Mouse (Mus musculus) forebrain, embryonic 10.5 days (tissue): ENCODE data around the gene Ccdc54. TPM values are rescaled to one million over a fixed set of nuclear protein-coding genes. Genes with fewer than 3 reads are reported as not detected.

ENCODE experiments used
- DNase-seq: peaks from one replicate; pipeline ENCODE4 v3.0.0-alpha.2; 2017; ENCODE audit warnings: low spot score; ENCODE audit errors: extremely low spot score
- H3K27ac ChIP-seq: fragments of 300-500 bp; sonication (generic); 2 replicates; pipeline ENCODE4 v1.5.1; 2016; ENCODE audit warnings: mild to moderate bottlenecking
- H3K27me3 ChIP-seq: fragments of 300-500 bp; sonication (generic); 2 replicates; pipeline ENCODE4 v1.6.1; 2016; ENCODE audit warnings: mild to moderate bottlenecking; ENCODE audit not compliant: poor library complexity, severe bottlenecking
- H3K36me3 ChIP-seq: fragments of 300-500 bp; sonication (generic); replicated peaks from 2 replicates; pipeline ENCODE4 v1.6.1; 2016; ENCODE audit warnings: mild to moderate bottlenecking, moderate library complexity
- H3K4me1 ChIP-seq: fragments of 300-500 bp; sonication (generic); 2 replicates; pipeline ENCODE4 v1.6.1; 2016
- H3K4me3 ChIP-seq: fragments of 300-500 bp; sonication (generic); 2 replicates; pipeline ENCODE4 v1.5.1; 2016; ENCODE audit warnings: mild to moderate bottlenecking, moderate library complexity
- H3K9me3 ChIP-seq: fragments of 300-500 bp; sonication (generic); 2 replicates; pipeline ENCODE4 v1.6.1; 2016; ENCODE audit warnings: mild to moderate bottlenecking, moderate library complexity
- WGBS: fragments of 180-500 bp; shearing (Covaris S2); methylation state at CpG from one replicate; pipeline ENCODE4 v1.1.7; 2016; 5-methylcytosine and 5-hydroxymethylcytosine counted together
- polyA plus RNA-seq: library from polyadenylated mRNA; unstranded; fragments of >200 nt; fragmentation: Nextera tagmentation; extraction: Ambion mirVana; gene quantifications from 2 replicates; pipeline ENCODE4 v1.2.1, GENCODE M21; 2016

The Ccdc54 gene
- polyA plus RNA-seq, 1 experiment from 2014 or later, result not detected

DNA sequence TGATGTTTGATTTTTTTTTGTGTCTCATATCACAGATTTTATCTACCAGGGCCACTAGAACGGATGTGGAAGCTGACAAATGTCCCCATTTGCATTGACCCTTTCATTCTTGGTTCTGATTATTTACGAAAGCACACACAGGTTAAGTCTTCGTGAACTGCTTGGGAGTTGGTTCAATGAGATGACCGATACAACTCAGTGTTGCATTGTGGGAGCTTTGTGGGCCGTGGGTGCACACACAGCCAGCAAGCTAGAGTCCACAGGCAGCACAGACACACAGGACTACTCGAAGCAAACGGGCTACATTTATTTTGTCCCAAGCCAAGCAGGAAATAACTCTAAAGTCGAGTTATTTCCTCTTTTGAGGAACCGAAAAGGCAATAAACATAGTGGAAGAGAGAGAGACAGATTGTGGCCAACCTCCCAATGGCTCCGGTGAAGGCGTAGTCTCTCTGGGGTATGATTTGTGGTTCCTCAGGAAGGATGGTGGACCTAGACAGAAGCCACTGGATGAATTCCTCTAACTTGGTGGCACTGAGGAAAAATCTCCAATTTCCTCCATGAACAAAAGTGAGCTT lies 1.3 kb downstream of the Ccdc54 start:
- 89% methylated on average over 11 of the region's 11 CpGs for WGBS
- peaks cover 7% of the 10 kb centered on the region for H3K4me1 ChIP-seq
- no peaks in the 10 kb centered on the region for H3K36me3 ChIP-seq
- DNase-seq, result no peak
- H3K27ac ChIP-seq, result no peak overlapping the region
- no peak overlapping the region for H3K4me3 ChIP-seq
- H3K9me3 ChIP-seq, result no peaks in the 10 kb centered on the region
- no peaks in the 10 kb centered on the region; the same call in 1 of the 2 replicates for H3K27me3 ChIP-seq

DNA sequence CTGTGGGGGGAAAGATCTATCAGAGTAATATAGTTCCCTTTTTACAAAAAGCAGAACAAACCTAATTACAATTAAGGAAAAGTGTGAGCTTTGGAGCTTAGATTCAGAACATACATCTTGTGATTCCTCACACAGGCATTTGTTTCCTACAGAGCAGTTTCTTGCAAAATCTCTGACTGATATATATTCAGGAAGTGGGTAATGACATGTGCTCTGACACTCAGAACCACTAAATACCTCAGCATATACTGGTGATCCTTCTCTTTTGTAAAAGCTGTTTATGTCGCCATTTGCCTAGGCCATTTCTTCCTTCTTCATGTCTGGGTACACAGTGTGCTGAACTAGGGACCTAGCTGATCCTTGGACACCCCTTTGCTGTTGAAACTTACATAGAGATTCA lies 2.8 kb downstream of the Ccdc54 start:
- H3K27ac ChIP-seq, result no peak overlapping the region
- no peaks in the 10 kb centered on the region for H3K9me3 ChIP-seq
- no peak overlapping the region for H3K4me3 ChIP-seq
- no peaks in the 10 kb centered on the region for H3K36me3 ChIP-seq
- DNase-seq, result no peak
- H3K27me3 ChIP-seq, result no peaks in the 10 kb centered on the region; the same call in 1 of the 2 replicates
- peaks cover 7% of the 10 kb centered on the region for H3K4me1 ChIP-seq
- 88% methylated on average over 1 of the region's 1 CpGs for WGBS

DNA sequence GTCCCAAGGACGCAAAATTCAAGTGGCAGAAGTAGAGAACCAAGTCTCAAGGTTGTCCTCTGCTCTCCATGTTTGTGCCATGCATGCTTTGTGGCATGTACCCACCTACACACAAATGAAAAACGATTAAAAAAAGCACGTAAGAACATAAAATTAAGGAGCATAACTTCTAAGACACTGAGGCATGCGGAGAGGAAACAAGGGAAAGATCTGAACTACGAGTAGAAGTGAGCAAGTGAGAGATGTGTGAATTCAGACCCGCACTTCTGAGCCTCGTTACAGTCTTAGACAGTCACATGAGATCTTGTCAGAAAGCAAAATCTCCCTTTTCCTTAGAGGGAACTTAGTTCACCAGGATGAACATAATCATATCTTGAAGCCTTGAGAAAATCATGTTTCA lies 3.8 kb downstream of the Ccdc54 start:
- 87% methylated on average over 7 of the region's 7 CpGs for WGBS
- Histone ChIP-seq H3K9me3 (no peaks in the 10 kb centered on the region), H3K4me1 (peaks cover 7% of the 10 kb centered on the region), H3K27ac (no peak overlapping the region), H3K4me3 (no peak overlapping the region), H3K27me3 (no peaks in the 10 kb centered on the region; the same call in 1 of the 2 replicates), H3K36me3 (no peaks in the 10 kb centered on the region)
- no peak for DNase-seq

DNA sequence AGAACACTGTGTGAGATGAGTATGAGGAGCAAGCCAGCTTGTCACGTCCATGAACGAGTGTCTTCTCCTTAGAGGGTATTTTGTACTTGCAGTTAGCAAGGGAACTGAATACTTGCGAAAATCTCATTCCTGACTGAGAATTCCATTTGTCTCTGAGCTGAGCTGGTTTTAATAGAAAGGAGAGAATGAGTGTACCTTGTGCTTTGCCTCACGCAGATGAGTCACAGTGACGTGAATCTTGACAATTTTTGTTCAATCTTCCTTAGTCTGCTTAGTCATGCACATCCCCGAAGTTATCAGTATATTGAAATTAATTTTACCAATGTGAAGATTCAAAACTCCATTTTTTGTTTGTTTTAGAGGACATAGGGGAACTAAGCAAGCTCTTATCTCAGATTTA lies 12.6 kb downstream of the Ccdc54 start:
- H3K27ac ChIP-seq, result no peak overlapping the region
- no peaks in the 10 kb centered on the region for H3K4me1 ChIP-seq
- 83% methylated on average over 6 of the region's 6 CpGs for WGBS
- no peak for DNase-seq
- H3K36me3 ChIP-seq, result no peaks in the 10 kb centered on the region
- no peaks in the 10 kb centered on the region for H3K27me3 ChIP-seq
- H3K4me3 ChIP-seq, result no peak overlapping the region
- H3K9me3 ChIP-seq, result no peaks in the 10 kb centered on the region

DNA sequence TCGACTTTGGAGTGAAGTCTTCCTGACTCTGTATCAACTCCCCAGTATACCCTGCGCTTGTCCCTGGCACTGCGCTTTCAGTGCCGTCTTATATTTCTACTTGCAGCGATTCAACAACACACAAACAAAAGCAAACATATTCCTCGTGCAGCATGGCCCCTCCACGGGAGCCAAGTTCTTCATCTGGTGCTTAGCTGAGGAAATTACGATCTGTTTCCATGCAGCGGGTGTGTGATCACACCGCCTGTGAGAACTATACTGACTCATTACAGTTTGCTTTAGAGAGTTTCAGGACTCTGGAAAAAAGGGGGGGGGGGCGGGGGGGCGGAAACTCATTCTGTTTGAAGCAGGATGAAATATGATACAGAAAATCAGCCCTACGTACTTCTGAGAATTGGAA lies 18.4 kb downstream of the Ccdc54 start:
- no peaks in the 10 kb centered on the region for H3K9me3 ChIP-seq
- no peaks in the 10 kb centered on the region for H3K36me3 ChIP-seq
- H3K27me3 ChIP-seq, result no peaks in the 10 kb centered on the region
- H3K4me3 ChIP-seq, result no peak overlapping the region
- DNase-seq, result no peak
- no peak overlapping the region for H3K27ac ChIP-seq
- H3K4me1 ChIP-seq, result no peaks in the 10 kb centered on the region
- 90% methylated on average over 13 of the region's 13 CpGs for WGBS

DNA sequence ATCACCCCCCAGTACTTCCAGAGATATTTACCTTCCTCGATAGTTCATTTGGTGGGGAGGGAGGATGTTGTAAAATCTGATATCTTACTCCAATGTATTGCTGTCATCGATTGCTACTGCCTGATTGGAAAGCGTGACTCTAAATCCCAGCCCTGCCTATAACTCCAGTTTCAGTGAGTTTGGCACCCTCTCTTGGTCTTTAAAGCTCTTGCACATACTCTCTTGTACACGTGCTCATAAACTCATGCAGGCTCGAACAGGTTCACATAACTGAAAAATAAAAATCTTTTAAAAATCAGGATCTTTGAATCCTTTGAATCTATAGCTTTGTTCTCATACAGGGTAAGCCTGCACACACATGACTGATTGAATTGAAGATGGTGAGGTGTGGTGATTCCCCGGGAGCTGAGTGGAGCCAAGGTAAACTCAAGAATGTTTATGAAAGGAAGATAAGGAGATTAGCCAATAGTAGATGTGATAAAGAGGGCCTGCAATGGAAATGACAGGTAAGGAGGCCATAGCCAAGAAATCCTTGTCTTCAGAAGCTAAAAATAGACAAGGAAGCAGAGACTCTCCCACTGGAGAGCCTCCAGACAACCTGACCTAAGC lies 31.7 kb downstream of the Ccdc54 start:
- Histone ChIP-seq H3K9me3 (no peaks in the 10 kb centered on the region), H3K27me3 (no peaks in the 10 kb centered on the region), H3K4me3 (no peak overlapping the region), H3K36me3 (no peaks in the 10 kb centered on the region), H3K4me1 (no peaks in the 10 kb centered on the region), H3K27ac (no peak overlapping the region)
- DNase-seq, result no peak
- 81% methylated on average over 6 of the region's 6 CpGs for WGBS

DNA sequence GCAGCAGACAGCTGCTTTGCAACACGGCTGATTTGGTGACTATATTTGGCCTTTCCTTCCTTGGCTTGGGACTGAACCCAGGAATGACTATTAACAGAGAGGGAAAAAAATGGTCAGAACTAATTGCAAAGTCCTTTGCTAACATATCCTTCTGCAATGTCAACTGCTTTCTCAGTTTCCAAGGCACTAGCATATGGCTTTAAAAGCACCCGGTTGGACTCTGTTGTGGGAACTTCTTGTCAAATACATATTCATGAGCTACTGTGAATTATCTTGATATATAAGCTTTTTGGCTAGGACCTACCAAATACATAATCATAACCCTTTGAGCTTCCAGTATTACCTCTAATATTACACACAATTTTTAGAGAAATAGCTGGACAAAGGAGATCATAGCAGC lies 37.1 kb downstream of the Ccdc54 start:
- Histone ChIP-seq H3K9me3 (no peaks in the 10 kb centered on the region), H3K4me3 (no peak overlapping the region), H3K36me3 (no peaks in the 10 kb centered on the region), H3K27me3 (no peaks in the 10 kb centered on the region), H3K27ac (no peak overlapping the region), H3K4me1 (no peaks in the 10 kb centered on the region)
- DNase-seq, result no peak
- 90% methylated on average over 2 of the region's 2 CpGs for WGBS

DNA sequence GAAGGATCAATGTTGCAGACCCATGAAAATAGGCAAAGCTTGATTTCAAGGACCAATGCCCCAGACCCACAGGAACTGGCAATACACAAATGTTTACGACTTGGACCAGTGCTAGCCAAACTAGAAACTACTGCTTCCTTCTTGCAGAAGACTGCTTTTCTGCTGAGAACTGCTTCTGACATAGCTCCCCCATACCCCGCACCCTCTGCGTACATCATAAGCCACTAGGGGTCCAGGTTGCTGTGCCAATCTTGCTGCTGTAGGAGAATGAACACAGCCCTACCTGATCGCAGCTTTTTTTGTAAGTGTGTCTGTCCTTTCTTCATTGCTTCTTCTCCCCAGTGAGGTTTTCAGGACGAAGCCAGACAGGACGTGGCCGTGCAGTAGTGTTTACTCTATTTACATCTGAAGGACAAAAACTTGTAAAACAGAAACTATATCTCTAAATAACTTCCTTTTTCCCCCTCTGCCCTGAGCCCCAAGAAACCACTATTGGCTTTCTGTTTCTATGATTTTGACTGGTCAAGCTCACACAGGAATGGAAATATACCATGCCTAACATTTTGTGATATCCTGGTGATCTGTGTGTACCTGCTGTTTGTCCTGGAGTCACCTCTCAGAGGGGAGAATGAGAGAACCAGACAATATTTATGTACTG lies 39.0 kb downstream of the Ccdc54 start:
- H3K27me3 ChIP-seq, result no peaks in the 10 kb centered on the region
- H3K4me3 ChIP-seq, result no peak overlapping the region
- H3K9me3 ChIP-seq, result no peaks in the 10 kb centered on the region
- H3K4me1 ChIP-seq, result no peaks in the 10 kb centered on the region
- 89% methylated on average over 7 of the region's 7 CpGs for WGBS
- H3K36me3 ChIP-seq, result no peaks in the 10 kb centered on the region
- no peak for DNase-seq
- H3K27ac ChIP-seq, result no peak overlapping the region

DNA sequence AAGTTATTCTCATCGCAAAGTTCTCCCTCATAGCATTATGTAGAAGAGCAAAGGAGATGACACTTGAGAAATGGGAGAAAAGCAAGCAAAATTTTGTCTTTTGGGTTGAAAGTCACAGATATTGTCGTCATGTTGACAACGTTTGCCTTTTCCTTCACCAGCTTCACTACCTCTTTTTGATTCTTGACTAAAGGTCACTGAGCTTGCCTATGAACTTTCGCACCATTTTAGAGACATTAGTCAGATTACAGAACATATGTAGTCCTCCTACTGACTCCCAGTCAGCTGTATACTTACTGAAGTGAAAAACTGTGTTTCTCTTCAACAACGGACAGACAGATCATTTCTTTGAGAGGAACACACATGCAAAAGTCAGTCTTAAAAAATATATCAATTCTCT lies 40.0 kb downstream of the Ccdc54 start:
- no peak overlapping the region for H3K27ac ChIP-seq
- H3K27me3 ChIP-seq, result no peaks in the 10 kb centered on the region
- no peak overlapping the region for H3K4me3 ChIP-seq
- no peak for DNase-seq
- no peaks in the 10 kb centered on the region for H3K9me3 ChIP-seq
- no peaks in the 10 kb centered on the region for H3K36me3 ChIP-seq
- no peaks in the 10 kb centered on the region for H3K4me1 ChIP-seq
- 93% methylated on average over 5 of the region's 5 CpGs for whole genome bisulfite sequencing

DNA sequence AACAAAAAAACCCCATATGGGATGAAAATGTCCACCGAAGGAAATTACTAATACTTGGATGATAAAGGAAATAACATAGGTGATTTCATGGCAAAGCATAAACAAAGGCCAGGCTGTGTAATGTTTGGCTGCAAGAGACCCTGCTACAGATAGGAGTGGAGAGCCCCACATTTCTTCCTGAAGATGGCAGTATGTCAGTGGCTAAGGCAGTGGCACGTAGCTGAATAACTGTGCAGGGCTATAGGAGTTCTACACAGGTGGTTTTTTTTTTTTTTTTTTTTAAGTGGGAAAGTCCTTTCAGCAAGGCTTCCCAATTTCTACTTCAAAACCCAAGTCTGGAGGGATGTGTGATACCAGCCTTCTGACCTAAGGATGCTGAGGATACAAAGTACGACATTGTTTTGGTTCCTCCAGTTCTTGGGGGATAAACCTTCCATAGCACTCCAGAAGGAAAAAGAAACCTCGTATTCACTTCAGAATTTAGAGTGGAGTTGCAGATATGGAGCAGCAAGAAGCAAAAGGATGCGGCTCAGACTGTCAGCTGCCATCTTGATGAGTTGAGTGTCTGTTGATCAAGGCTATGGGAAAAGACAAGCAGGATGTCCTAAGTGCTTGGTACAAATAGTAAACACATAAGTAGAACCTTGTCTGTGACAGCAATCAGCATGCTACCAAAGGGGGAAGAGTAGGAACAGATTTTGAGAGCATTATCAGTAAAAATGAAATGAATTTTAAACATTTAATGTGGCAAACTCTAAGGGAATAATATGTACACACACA lies 48.2 kb downstream of the Ccdc54 start:
- WGBS, result 76% methylated on average over 5 of the region's 5 CpGs
- no peak for DNase-seq
- no peaks in the 10 kb centered on the region for H3K4me1 ChIP-seq
- no peaks in the 10 kb centered on the region for H3K27me3 ChIP-seq
- no peaks in the 10 kb centered on the region for H3K9me3 ChIP-seq
- H3K27ac ChIP-seq, result no peak overlapping the region
- H3K4me3 ChIP-seq, result no peak overlapping the region
- no peaks in the 10 kb centered on the region for H3K36me3 ChIP-seq
